Mouse (Mus musculus) embryo, embryonic 9.5 days (tissue): ENCODE data around the gene Pappa2.

Experiments used
- DNase-seq: peaks from one replicate; pipeline ENCODE4 v3.0.0-alpha.2; 2017; ENCODE audit errors: extremely low spot score

Pappa2 gene

DNA sequence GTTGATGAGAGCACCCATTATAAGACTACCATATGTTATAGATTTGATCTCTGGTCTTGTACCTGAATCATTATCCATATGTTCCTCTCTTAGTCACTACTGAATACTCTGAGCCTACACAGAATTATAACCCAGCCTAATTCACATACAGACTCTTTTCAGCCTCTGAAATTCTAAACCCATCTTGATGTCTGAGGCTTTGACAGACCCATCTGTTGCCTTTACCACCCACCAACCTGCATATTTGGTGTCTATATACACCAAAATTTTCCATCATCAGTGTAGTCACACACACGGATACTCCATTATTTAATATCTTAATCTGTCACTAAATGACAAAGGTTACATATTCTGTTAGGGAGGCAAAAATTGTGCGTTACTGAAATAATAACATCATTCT lies 69.6 kb downstream of the Pappa2 start:
- DNase-seq: no peak

DNA sequence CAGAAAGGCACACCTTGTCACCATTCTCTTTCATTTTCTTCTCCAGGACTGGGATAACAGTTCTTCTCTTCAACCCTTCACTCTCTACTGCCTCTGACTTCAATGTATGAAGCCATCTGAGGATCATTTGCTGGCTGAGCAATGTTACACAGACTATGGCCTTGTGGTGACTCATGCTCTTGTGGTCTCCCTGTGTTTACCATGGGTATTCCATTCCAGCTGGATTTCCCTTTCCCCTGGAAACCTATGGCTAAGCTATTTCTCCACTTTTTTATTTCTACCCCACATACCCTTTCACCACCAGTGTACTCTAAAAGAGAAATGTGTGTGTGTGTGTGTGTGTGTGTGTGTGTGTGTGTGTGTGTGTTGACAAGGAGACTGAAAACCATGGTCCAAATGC lies 83.0 kb downstream of the Pappa2 start:
- no peak for DNase-seq

DNA sequence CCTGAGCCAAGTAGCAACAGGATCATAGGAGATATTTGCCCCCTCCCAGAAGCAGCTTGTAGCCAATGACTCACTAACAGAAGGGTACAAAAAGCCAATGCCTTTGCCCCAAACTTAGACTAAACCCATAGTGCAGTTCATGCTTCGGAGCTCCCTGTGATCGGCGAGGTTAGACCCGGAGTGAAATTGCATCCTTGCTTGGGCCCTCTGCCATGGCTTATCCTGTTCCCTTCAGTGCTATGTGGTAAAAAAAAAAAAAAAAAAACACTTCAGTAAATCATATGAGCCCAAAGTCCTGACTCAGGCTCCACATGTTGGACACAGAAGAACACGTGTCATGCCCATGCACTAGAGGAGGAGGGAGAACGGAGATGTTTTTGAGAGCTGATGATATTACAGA lies 85.8 kb downstream of the Pappa2 start:
- no peak for DNase-seq

DNA sequence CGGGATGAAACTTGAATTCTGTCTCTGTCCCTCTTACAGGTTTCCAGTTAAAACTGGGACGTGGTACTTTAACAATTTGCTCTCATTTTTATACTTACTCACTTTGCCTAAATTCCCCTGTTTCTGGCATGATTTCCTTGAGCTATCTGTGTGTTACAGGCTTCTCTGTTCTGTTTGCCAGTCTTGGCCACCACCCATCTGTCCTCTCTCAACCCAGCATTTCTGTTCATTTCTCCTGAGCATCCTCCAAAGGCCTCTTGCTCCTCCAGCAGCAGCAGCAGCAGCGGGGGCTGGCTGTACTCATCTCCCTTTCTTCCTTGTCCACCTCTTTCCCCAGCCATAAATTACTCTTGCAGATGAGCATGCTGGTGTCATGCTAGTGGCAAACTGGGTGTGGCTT lies 104.8 kb downstream of the Pappa2 start:
- DNase-seq: no peak

DNA sequence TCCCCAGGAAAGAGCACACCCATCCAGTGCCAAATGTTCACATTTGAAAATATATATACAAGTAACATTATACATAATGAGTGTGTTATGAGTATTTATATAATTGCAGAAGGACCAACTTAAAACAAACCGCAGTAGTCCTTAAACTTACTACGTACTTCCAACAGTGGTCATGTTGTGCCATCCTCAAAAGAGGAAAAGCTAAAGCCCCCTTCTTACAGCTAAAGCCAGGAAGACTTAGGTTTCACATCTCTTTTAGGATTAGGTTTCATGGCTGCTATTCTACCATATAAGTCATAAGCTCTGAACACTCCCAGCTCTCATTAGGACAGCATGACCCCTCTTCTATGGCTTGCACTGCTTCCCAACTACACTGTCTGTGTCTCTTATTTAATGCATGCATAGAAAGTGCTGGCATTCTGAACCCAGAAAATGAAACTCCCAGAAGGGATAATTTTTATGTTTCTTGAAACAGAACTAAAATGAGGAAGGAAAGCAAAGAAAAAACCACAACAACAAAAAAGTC lies 105.7 kb downstream of the Pappa2 start:
- DNase-seq: no peak

DNA sequence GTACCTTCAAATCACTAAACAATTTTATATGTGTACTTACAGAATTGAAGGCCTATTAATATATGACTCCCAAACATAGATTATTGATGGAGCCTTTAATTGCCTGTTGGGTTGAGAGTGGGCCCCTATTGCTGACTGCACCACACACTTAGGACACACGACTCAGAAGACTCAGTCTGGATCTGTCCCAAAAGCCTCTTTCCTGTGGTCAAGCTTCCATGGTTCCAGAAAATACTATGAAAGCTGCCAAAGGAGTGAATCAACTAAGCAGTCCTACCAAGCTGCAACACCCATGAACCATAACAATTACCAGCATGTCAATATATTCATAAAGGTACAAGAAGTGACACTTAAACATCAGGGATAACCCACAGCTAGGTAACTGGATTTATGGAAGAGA lies 106.7 kb downstream of the Pappa2 start:
- DNase-seq: no peak

DNA sequence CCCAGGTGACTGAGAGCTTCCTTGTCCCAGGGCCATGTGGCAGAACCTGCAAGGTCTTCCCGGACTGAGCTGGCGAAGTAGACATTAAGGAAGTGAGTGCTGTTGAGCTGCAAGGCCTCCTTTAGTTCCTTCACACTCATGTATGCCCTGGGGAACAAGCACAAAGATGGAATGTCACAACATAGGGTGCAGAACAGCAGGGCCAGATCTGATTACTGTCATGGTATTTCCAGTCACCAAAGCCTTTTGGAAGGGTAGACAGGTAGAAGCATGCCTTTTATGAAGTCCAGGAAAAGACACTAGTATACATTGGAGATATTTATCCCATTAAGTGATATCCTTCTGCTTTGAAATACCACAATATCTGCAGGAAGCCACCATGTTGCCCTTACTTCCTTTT lies 108.9 kb downstream of the Pappa2 start:
- DNase-seq: no peak

DNA sequence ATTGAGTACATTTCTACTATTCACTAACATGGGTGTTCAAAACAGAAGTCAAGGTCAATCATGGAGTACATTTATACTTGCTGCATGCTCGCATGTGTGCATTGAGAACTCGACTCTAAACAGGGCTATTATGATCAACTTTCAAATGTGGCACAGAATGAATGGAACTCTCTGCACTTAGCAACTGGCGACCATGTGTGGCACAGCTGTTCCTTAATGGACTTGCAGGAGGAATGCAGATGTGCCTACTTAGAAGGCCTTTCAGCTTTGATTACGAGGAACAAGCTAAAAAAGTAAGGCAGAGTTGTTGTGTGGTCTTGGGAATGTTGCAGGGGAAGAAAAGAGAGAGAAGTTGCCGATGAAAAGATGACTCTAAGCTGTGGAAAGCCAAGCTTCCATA lies 120.1 kb downstream of the Pappa2 start:
- DNase-seq: no peak

DNA sequence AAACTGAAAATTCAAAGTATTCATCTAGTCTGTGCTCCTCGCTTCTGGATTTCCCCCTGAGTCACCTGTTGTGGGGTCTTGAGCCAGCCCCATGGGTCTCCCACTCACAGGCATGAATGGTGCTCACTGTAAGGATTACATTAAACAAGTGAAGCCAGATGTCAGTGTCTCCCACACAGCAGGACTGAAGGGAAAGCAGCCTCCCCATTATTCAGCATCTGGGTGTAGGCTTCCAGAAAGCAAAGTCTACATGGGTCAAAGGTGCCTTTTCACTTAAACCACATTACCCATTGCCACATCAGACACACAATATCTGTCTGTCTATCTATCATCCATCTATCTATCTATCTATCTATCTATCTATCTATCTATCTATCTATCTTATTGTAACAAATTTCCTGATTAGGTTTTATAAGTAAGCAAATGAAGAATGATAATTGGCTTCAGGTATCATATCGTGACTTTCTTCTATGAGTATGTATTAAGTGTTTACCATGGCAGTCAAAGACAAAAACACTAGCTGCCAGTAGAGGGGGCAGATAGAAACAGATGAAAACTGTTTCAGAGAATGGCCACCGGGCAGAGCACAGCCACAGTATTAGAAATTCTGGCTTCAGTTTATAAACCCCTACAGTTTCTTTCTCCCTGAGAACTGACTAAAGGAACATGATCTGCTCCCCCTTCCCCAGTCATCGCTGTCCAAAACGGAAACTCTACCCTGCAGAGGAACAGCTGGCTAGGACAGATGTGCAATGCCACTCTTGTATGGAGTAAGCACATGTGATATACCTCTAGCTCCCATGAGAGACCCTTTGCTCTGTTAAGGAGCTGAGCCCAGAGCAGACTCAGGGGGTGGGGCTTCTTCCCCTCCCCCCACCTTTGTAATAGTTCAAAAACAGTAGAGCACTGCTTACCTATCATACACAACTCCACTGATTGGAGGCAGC lies 126.1 kb downstream of the Pappa2 start:
- no peak for DNase-seq

DNA sequence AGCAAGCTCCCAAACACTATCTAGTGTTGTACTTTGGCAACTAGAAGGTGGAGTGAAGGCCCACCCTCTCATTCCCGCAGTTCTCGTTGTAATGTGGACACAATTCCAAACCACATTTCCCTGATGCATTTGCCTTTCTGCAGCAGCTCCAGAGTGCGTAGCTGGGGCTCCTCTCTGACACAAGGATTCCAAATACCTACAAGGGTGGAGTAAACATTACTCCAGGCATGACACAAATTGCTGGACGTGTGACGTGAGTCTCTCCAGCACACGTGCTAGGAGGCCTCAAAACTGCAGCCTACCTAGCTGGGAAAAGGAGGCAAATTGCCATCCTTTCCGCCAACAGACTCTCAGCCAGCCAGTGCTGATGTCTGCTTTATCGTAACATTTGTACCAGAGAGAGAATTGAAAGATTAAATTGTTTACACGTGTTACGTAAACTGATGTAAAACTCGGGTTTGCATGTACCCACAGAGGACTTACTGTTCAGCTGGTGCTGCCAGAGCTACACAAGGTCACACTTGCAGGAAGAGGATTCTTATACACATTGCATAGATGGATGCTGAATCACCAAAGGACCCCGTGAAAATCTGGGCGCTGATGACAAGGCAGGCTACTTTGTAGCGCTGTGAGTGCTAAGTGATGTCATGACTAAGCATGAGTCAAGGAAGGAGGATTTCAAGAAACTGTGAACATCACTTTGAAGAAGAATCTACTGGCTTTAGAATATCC lies 127.3 kb downstream of the Pappa2 start:
- no peak for DNase-seq

DNA sequence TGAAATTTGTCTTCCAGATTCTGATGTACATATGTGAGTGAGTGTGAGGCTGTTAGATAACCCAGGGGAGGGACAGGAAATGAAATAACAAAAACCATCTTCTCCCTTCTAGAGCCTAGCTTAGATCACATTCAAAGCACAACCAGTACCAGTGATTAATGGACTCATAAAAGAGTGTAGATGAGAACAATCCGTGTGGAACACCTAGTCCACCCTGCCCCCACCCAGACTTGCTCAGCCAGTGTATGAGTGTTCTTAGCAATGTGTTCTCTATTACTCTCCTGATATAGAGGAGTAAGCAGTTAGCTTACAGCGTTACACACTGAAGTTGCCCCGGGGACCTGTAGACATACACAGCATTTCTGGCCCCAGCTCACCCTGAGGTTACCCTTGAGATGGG lies 129.8 kb downstream of the Pappa2 start:
- no peak for DNase-seq

DNA sequence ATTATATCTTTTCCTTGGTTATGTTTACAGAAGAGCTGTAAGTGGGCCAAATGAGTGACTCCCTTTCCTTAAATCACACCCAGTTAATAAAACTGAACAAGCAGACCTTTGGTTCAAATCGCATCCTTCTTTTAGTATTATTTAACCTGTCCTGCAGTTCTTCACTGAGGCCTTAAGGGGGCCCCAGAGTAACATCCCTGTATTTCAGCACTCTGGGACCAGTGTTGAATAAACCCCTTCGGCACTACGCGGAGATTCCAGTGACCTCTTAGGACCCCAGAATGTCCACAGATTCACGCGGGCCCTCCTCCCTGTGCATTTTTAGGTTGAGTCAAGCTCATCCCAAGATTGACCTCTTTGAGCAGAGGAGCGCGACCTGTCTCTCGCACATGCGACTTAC lies 135.7 kb downstream of the Pappa2 start:
- DNase-seq: peak; percentile 18

DNA sequence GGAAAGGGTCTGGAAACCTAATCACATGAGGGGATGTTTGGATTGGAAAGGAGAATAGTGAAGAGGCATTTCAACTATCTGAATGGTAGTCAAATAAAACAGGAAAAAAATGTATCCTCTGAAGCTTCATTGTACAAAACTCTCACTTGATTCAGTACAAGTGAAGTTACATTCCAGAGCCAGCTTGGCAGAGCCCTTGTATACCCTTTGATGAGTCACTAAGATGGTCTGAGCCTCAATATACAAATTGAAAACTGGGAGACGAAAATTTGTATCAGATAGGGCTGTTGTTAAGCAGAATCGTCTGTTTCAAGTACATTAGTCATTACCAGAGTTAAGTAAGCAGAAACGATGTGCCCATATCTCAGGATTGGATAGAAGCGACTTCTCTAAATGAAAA lies 143.1 kb downstream of the Pappa2 start:
- no peak for DNase-seq

DNA sequence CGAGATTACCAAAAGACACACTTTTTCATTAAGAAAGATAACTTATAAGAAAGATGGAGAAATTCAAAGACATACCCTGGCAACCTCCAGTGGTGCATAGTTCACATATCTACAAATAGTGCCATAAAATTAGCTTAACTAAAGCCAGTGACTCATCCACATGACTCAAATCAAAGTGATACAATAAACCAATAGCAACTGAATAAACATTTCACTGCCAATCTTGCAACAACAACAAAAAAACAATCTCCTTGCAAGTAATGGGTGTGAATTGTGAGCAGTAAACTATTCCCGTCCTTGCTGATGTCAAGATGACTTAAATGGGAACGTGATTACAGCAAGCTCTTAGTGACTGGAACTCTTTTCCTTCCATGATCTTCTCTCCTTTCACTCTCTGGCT lies 150.1 kb downstream of the Pappa2 start:
- no peak for DNase-seq

DNA sequence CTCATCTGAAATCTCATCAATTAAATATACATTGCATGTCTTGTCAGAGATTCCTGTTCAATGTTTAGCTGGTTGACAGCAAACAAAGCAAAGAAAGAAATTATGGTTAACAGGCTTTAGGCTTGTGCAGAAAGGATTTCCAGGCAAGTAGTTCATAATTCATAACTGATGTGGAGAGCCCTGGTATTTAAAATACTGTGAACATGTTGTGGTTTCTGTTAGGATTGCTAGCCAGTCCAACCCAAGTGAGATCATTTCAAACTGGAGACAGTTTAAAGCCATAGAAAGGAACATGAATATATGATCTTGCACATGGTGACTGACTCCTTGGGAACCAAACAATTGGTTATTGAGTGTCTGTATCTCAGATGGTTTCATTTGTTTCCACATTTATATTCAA lies 152.4 kb downstream of the Pappa2 start:
- no peak for DNase-seq

DNA sequence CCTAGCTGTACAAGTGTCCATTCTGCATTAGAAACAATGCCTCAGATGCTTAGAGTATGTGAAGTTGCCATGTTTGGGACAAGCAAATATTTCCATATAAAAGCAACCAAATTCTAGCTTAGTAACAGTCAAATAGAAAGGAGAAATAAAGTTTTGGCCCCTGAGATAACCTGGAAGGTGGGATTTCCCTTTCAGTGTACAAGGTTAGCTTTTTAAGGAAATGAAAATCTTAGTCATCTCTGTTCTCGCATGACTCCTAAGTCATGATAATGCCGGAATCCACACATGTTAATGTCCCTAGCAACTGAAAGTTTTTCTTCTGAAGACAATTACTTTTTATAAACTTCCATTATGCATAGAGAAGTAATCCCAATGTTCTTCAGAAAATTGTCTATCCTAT lies 160.6 kb downstream of the Pappa2 start:
- no peak for DNase-seq

DNA sequence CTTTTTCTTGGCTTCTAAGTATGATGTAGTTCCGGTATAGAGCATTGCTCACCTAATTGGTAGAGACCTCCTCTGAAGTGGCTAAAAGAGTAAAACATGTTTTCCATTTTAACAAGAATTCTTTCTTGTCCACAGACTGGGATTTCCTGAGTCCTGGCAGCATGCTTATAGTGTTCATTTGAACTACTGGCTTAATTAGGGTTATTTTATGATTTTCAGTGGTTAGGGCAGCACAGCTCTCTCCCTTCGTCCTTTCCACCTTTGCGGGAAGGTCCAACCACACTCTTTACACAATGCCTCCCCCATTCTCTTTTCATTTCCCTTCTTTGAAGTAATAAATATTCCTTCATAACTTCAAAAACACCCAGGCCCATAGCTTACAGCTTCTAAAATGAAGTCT lies 163.8 kb downstream of the Pappa2 start:
- DNase-seq: no peak

DNA sequence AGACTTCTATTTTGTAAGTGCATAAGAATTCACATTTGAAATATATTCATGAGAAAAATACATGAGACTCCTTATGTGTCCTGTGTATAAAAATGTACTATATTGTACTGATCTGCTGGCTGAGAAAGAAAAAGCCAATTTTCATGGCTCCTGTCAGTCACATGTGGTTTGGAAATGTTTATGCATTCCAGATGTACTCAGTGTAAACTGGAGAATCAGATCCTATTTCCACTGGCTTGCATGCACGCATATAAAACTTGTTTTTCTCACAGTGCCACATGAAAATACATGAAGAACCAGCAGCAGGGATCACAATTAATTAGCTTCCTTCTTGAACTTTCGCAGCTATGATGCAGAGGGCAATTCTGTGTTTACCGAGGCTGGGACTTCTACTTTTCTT lies 168.4 kb downstream of the Pappa2 start:
- DNase-seq: no peak

DNA sequence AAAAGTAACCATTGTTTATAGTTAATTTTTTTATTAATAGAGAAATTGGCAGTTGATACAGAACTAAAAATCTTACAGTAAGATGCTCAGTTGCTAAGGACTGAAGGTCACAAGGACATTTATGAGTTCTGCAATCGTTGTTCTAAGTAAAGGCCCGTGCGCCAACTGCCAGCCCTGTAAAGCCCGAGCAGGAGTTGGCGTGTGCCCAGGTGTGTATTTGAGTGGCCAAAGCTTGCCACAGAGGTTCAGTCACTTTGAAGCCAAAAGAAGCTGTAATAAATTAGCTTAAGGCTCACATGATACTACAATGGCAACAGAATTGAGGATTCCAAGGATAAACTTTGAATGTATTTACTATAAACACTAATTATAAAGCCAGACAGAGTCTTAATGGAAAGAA lies 204.8 kb downstream of the Pappa2 start:
- no peak for DNase-seq

DNA sequence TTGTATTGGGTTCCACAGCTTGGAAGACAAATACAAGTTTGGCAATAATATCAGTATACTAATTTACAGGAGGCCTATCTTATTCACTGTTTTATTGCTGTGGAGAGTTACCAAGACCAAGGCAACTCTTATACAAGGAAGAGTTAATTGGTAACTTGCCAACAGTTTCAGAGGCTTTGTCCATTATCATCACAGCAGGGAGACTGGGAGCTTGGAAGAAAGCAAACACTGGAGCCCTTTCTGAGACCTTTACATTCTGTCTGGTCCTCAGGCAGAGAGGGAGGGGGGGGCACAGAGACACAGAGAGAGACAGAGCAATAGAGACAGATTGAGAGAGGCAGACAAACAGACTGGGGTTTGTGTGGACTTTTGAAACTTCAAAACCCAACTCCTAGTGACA lies 207.2 kb downstream of the Pappa2 start:
- DNase-seq: no peak

DNA sequence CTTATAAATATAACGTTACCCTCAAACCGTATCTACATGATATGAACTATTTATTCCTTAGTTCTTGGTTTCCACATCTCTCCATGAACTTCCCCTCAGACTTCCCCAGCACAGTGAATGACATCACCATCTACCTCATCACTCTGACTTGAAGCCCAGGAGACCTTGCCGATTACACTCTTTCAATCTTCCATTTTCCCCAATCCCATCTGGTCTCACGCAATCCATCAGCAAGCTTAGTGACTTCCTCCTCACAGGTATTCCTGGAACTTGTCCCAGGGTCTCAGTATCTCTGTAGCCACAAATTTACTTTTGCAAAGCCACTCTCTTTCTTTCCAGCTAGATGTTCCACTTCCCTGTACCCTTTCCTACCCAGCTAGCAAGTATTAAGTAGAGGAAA lies 209.5 kb downstream of the Pappa2 start:
- no peak for DNase-seq

DNA sequence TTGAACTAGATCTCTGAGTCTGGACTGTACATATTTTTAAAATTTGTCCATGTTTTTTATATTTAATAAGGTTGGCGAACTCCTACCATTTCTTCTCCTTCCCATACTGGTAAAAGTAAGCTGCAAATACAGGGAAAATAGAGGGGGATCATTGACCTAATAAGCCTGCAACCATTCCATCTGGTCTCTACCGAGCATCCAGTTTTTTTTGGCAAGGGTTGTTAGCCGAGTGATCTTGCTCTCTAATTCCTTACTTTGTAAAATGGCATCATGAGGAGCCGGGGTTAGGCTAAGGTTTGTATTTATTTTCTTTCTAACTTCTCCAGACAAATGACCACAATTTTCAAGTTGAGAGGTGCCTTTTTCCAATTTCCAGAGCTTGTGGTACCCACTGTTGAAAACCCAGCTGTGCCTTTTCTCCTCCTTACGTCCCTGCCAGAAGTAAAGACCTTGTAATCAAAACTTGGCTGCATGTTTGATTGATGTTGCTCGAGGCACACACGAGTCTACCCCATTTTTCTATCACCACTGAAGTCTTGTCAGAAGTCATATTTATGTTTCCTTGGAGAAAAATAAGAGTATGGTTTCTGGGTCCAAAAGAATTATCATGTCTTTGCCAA lies 210.1 kb downstream of the Pappa2 start:
- DNase-seq: no peak

DNA sequence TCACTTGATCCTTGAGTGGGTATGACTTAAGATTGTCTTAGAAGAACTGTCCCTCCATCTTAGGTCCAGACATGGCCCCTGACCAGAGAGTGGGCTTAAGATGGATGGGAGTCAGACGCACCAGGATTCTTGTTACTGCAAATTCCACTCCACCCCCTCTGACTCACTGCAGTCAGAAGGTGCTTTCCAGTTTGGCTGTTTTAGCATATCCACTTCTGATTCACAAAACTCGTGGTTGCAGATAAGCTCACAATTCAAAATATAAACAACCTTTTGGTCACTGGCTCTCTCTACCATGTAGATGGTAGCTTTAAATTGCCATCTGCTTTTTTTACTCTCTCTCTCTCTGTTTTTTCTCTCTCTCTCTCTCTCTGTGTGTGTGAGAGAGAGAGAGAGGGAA lies 214.4 kb downstream of the Pappa2 start:
- DNase-seq: no peak
